Comparison of ENCODE assay signal across 12 mouse cellular contexts in genomic region chr6:50372516-50373424, GRCm38 (mm10).
DNase-seq lines count a peak whose midpoint lies in the region; ATAC-seq and TF ChIP-seq lines count a peak whose summit lies in the region.
"Had no signal": no experiment of that assay in that cellular context is flagged by ENCODE, and none has a peak within 500 bp of the region (broad histone marks: within the 10 kb centered on the region; RNA-seq: fewer than 3 reads in every experiment).

No protein-coding gene starts in this region.

- H3K9me3 ChIP-seq in liver, embryonic 11.5 days (ENCODE audit: control insufficient read depth, low read length) = no peaks in the 10 kb centered on the region
- no peaks in the 10 kb centered on the region for H3K9me3 ChIP-seq in stomach, embryonic 14.5 days (ENCODE audit: control insufficient read depth, low read depth, low read length)

- H3K79me2 ChIP-seq in liver, adult 2 months (ENCODE audit: control insufficient read depth, insufficient read depth, low read length) = no peaks in the 10 kb centered on the region

- H3K27ac ChIP-seq in liver, adult 2 months (replicated peaks; ENCODE audit: insufficient read depth, low read depth, low read length) = no peak overlapping the region
- H3K27ac ChIP-seq in liver, embryonic 11.5 days (ENCODE audit: low read depth, low read length) = no peak overlapping the region
- peak overlapping the region; percentile 47 for H3K27ac ChIP-seq in embryonic fibroblast, embryonic 13.5 days (ENCODE audit: insufficient read depth, low read length)
- peak overlapping the region; percentile 58; the same call in 1 of the 2 replicates for H3K27ac ChIP-seq in stomach, embryonic 14.5 days (ENCODE audit: low read length)
- H3K27ac ChIP-seq: liver, embryonic 13.5 days had no signal

- H3K4me1 ChIP-seq in liver, adult 2 months (ENCODE audit: control insufficient read depth, insufficient read depth, low read length) = no peaks in the 10 kb centered on the region
- 0 out of 2 replicates have a peak, but pooled peaks cover 3% of the 10 kb centered on the region for H3K4me1 ChIP-seq in liver, embryonic 11.5 days (replicated peaks; ENCODE audit: control insufficient read depth, insufficient read depth, low read length)
- H3K4me1 ChIP-seq in embryonic fibroblast, embryonic 13.5 days (ENCODE audit: control insufficient read depth, insufficient read depth, low read length) = peaks cover 4% of the 10 kb centered on the region
- no peaks in the 10 kb centered on the region; the same call in 1 of the 2 replicates for H3K4me1 ChIP-seq in stomach, embryonic 14.5 days (ENCODE audit: control insufficient read depth, insufficient read depth, low read length)

- no peak overlapping the region for H3K4me2 ChIP-seq in liver, embryonic 11.5 days
- H3K4me2 ChIP-seq in stomach, embryonic 14.5 days (replicated peaks; ENCODE audit: low read depth, low read length) = no peak overlapping the region
- H3K4me2 ChIP-seq: liver, embryonic 13.5 days had no signal

- 63% methylated on average over 5 of the region's 5 CpGs for WGBS in liver, adult 2 months
- 75% methylated on average over 5 of the region's 5 CpGs for WGBS in liver, embryonic 11.5 days
- 47% methylated on average over 5 of the region's 5 CpGs for WGBS in stomach, embryonic 14.5 days

- H3K9ac ChIP-seq in liver, adult 2 months (ENCODE audit: low read depth, low read length) = no peak overlapping the region
- no peak overlapping the region for H3K9ac ChIP-seq in liver, embryonic 11.5 days (ENCODE audit: low read depth, low read length)
- H3K9ac ChIP-seq in stomach, embryonic 14.5 days (replicated peaks; ENCODE audit: low read depth, low read length) = no peak overlapping the region
- H3K9ac ChIP-seq: liver, embryonic 13.5 days had no signal

- no peak overlapping the region for H3K4me3 ChIP-seq in liver, adult 2 months (ENCODE audit: insufficient read depth, low read depth, low read length)
- no peak overlapping the region for H3K4me3 ChIP-seq in liver, embryonic 11.5 days (ENCODE audit: low read depth, low read length)
- no peak overlapping the region for H3K4me3 ChIP-seq in embryonic fibroblast, embryonic 13.5 days (ENCODE audit: insufficient read depth, low read length)
- no peak overlapping the region for H3K4me3 ChIP-seq in stomach, embryonic 14.5 days (ENCODE audit: low read depth, low read length)
- H3K4me3 ChIP-seq: liver, embryonic 13.5 days had no signal

- TF ChIP-seq CTCF in liver, adult 2 months (IDR thresholded peaks at IDR 0.05; ENCODE audit: low read depth, low read length) = no peak
- no peak for TF ChIP-seq CTCF in embryonic fibroblast, embryonic 13.5 days (IDR thresholded peaks at IDR 0.05; ENCODE audit: borderline replicate concordance, insufficient read depth, low read length)

- DNase-seq in liver, adult 2 months (ENCODE audit: extremely low read depth, low read depth, low spot score) = peak; percentile 49
- DNase-seq in liver, embryonic 11.5 days (ENCODE audit: low spot score) = no peak
- DNase-seq in induced T-regulatory cell, adult 2 months (ENCODE audit: low read depth) = peak; percentile 73
- DNase-seq in right cerebral cortex, postnatal 25 days = no peak
- DNase-seq: adrenal gland, postnatal 14 days; cerebellum, adult 8-10 months; kidney, adult 2 months; liver, embryonic 13.5 days; thymus, postnatal 25 days had no signal

- no peak for TF ChIP-seq POLR2A in liver, adult 2 months (IDR thresholded peaks at IDR 0.05; ENCODE audit: extremely low read depth, insufficient read depth, low read length)
- no peak for TF ChIP-seq POLR2A in embryonic fibroblast, embryonic 13.5 days (IDR thresholded peaks at IDR 0.05; ENCODE audit: low read depth, low read length)

- H3K36me3 ChIP-seq in liver, adult 2 months (ENCODE audit: control insufficient read depth, insufficient read depth, low read length) = no peaks in the 10 kb centered on the region
- no peaks in the 10 kb centered on the region for H3K36me3 ChIP-seq in liver, embryonic 11.5 days (ENCODE audit: control insufficient read depth, insufficient read depth, low read length)
- H3K36me3 ChIP-seq in stomach, embryonic 14.5 days (ENCODE audit: control insufficient read depth, insufficient read depth, low read length) = no peaks in the 10 kb centered on the region
- H3K36me3 ChIP-seq: liver, embryonic 13.5 days had no signal

- H3K27me3 ChIP-seq in liver, adult 2 months (ENCODE audit: control insufficient read depth, insufficient read depth, low read length) = no peaks in the 10 kb centered on the region
- H3K27me3 ChIP-seq in liver, embryonic 11.5 days (replicated peaks; ENCODE audit: control insufficient read depth, insufficient read depth, low read length) = no peaks in the 10 kb centered on the region
- H3K27me3 ChIP-seq in stomach, embryonic 14.5 days (ENCODE audit: control insufficient read depth, insufficient read depth, low read length) = no peaks in the 10 kb centered on the region
- H3K27me3 ChIP-seq: liver, embryonic 13.5 days had no signal

- ATAC-seq in liver, embryonic 11.5 days (replicated peaks; ENCODE audit: low FRiP score) = no peak
- ATAC-seq in stomach, embryonic 14.5 days (ENCODE audit: insufficient number of reproducible peaks, insufficient read depth, low FRiP score, low read depth) = peak; percentile 76
- ATAC-seq in granulocyte monocyte progenitor cell, adult 5-6 weeks (replicated peaks; ENCODE audit: poor library complexity, severe bottlenecking) = no peak

Comparison
In these comparisons a context has a peak if more than half of its experiments do, and no peak if none do; other contexts are left out.
1. DNase-seq: peak in liver, adult 2 months (single experiment) and induced T-regulatory cell, adult 2 months (single experiment); none in liver, embryonic 11.5 days (single experiment) and right cerebral cortex, postnatal 25 days (single experiment).
2. H3K27ac ChIP-seq: peak in embryonic fibroblast, embryonic 13.5 days (single experiment) and stomach, embryonic 14.5 days (single experiment); none in liver, adult 2 months (single experiment) and liver, embryonic 11.5 days (single experiment).